Comparison of ENCODE assay signal across 12 mouse cellular contexts in the genomic region with DNA sequence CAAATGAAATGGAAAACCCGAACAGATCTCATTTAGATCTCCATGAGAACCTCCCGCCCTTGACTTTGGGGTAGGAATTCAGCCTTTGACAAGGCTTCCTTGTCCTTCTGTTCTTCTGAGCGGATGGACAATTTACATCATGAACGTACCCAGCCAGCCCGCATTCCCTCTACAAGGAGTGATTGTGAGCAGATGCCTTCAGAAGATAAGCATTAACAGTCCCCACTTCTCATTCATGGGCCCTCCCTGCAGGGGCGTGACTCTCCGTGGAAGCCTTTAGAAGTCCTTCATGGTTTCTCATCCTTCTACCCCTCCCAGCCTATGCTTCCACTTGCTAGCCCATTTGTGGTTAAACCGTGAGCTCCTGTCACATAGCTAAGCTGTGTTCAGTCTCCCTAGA. TPM values are rescaled to one million over a fixed set of nuclear protein-coding genes. Genes with fewer than 3 reads are reported as not detected.
DNase-seq lines count a peak whose midpoint lies in the region; ATAC-seq lines count a peak whose summit lies in the region.
"Had no signal": no experiment of that assay in that cellular context is flagged by ENCODE, and none has a peak within 500 bp of the region (broad histone marks: within the 10 kb centered on the region; RNA-seq: fewer than 3 reads in every experiment).

No protein-coding gene starts in this region.

- no peak overlapping the region for H3K4me3 ChIP-seq in hindbrain, embryonic 16.5 days (ENCODE audit: low read length)
- no peak overlapping the region for H3K4me3 ChIP-seq in hindbrain, embryonic 14.5 days (replicated peaks; ENCODE audit: low read length)
- no peak overlapping the region for H3K4me3 ChIP-seq in midbrain, embryonic 12.5 days
- no peak overlapping the region for H3K4me3 ChIP-seq in midbrain, embryonic 15.5 days
- no peak overlapping the region for H3K4me3 ChIP-seq in embryonic facial prominence, embryonic 15.5 days (replicated peaks)
- H3K4me3 ChIP-seq: forebrain, embryonic 12.5 days; midbrain, embryonic 13.5 days had no signal

- ATAC-seq in hindbrain, embryonic 16.5 days, result peak; percentile 32; the same call in 1 of the 2 replicates
- no peak for ATAC-seq in hindbrain, embryonic 14.5 days (ENCODE audit: low FRiP score)
- ATAC-seq in midbrain, embryonic 12.5 days (ENCODE audit: low FRiP score, low read depth), result no peak
- ATAC-seq in midbrain, embryonic 15.5 days (replicated peaks), result no peak
- ATAC-seq in embryonic facial prominence, embryonic 15.5 days (ENCODE audit: insufficient number of reproducible peaks, low FRiP score, low TSS enrichment, low read depth), result no peak
- ATAC-seq: midbrain, embryonic 13.5 days had no signal

- no peaks in the 10 kb centered on the region for H3K9me3 ChIP-seq in hindbrain, embryonic 16.5 days (ENCODE audit: control insufficient read depth, low read length)
- no peaks in the 10 kb centered on the region for H3K9me3 ChIP-seq in hindbrain, embryonic 14.5 days (ENCODE audit: control insufficient read depth, low read length)
- H3K9me3 ChIP-seq in midbrain, embryonic 12.5 days, result no peaks in the 10 kb centered on the region
- H3K9me3 ChIP-seq in midbrain, embryonic 15.5 days, result no peaks in the 10 kb centered on the region
- H3K9me3 ChIP-seq in embryonic facial prominence, embryonic 15.5 days (replicated peaks), result no peaks in the 10 kb centered on the region
- H3K9me3 ChIP-seq: forebrain, embryonic 12.5 days; midbrain, embryonic 13.5 days had no signal

- no peaks in the 10 kb centered on the region for H3K27me3 ChIP-seq in hindbrain, embryonic 16.5 days (replicated peaks; ENCODE audit: control insufficient read depth, insufficient read depth, low read length)
- H3K27me3 ChIP-seq in hindbrain, embryonic 14.5 days (ENCODE audit: control insufficient read depth, insufficient read depth, low read length), result no peaks in the 10 kb centered on the region
- no peaks in the 10 kb centered on the region for H3K27me3 ChIP-seq in midbrain, embryonic 12.5 days
- no peaks in the 10 kb centered on the region for H3K27me3 ChIP-seq in midbrain, embryonic 15.5 days (replicated peaks)
- H3K27me3 ChIP-seq in embryonic facial prominence, embryonic 15.5 days, result no peaks in the 10 kb centered on the region
- H3K27me3 ChIP-seq: forebrain, embryonic 12.5 days; midbrain, embryonic 13.5 days had no signal

- H3K27ac ChIP-seq in hindbrain, embryonic 16.5 days (ENCODE audit: low read depth, low read length), result no peak overlapping the region
- no peak overlapping the region for H3K27ac ChIP-seq in hindbrain, embryonic 14.5 days
- H3K27ac ChIP-seq in midbrain, embryonic 12.5 days (replicated peaks), result 0 out of 2 replicates have a peak overlapping the region, but pooled peaks have one; percentile 35
- H3K27ac ChIP-seq in midbrain, embryonic 15.5 days, result no peak overlapping the region
- H3K27ac ChIP-seq in embryonic facial prominence, embryonic 15.5 days (replicated peaks), result 0 out of 2 replicates have a peak overlapping the region, but pooled peaks have one; percentile 22
- H3K27ac ChIP-seq: forebrain, embryonic 12.5 days; midbrain, embryonic 13.5 days had no signal

- H3K4me2 ChIP-seq in hindbrain, embryonic 16.5 days (ENCODE audit: low read length), result no peak overlapping the region
- no peak overlapping the region for H3K4me2 ChIP-seq in hindbrain, embryonic 14.5 days (replicated peaks)
- H3K4me2 ChIP-seq in midbrain, embryonic 12.5 days (replicated peaks), result no peak overlapping the region
- H3K4me2 ChIP-seq in midbrain, embryonic 15.5 days, result no peak overlapping the region
- no peak overlapping the region for H3K4me2 ChIP-seq in embryonic facial prominence, embryonic 15.5 days (replicated peaks)
- H3K4me2 ChIP-seq: forebrain, embryonic 12.5 days; midbrain, embryonic 13.5 days had no signal

- DNase-seq in hindbrain, embryonic 14.5 days (ENCODE audit: low spot score), result no peak
- no peak for DNase-seq in ovary, postnatal 14 days (ENCODE audit: low spot score)
- no peak for DNase-seq in left cerebral cortex, adult 11 months (ENCODE audit: low spot score)
- DNase-seq: kidney, adult 9 months; left cerebral cortex, postnatal 4 days; thymus, postnatal 14 days had no signal

- no peaks in the 10 kb centered on the region for H3K36me3 ChIP-seq in hindbrain, embryonic 16.5 days (ENCODE audit: control insufficient read depth, insufficient read depth, low read length)
- no peaks in the 10 kb centered on the region for H3K36me3 ChIP-seq in hindbrain, embryonic 14.5 days (replicated peaks; ENCODE audit: control insufficient read depth, insufficient read depth)
- H3K36me3 ChIP-seq in midbrain, embryonic 12.5 days, result no peaks in the 10 kb centered on the region
- no peaks in the 10 kb centered on the region for H3K36me3 ChIP-seq in midbrain, embryonic 15.5 days (replicated peaks)
- no peaks in the 10 kb centered on the region for H3K36me3 ChIP-seq in embryonic facial prominence, embryonic 15.5 days
- H3K36me3 ChIP-seq: forebrain, embryonic 12.5 days; midbrain, embryonic 13.5 days had no signal

- peaks cover 5% of the 10 kb centered on the region; the same call in 1 of the 2 replicates for H3K4me1 ChIP-seq in hindbrain, embryonic 16.5 days (ENCODE audit: control insufficient read depth, insufficient read depth, low read depth, low read length)
- peaks cover 8% of the 10 kb centered on the region; the same call in 1 of the 2 replicates for H3K4me1 ChIP-seq in hindbrain, embryonic 14.5 days (replicated peaks; ENCODE audit: control insufficient read depth, insufficient read depth, low read length)
- H3K4me1 ChIP-seq in midbrain, embryonic 12.5 days, result peaks cover 19% of the 10 kb centered on the region
- peaks cover 9% of the 10 kb centered on the region; the same call in 1 of the 2 replicates for H3K4me1 ChIP-seq in midbrain, embryonic 15.5 days
- peaks cover 23% of the 10 kb centered on the region for H3K4me1 ChIP-seq in embryonic facial prominence, embryonic 15.5 days

- WGBS in hindbrain, embryonic 16.5 days, result 47% methylated on average over 8 of the region's 8 CpGs
- 64% methylated on average over 8 of the region's 8 CpGs for WGBS in hindbrain, embryonic 14.5 days
- 60% methylated on average over 8 of the region's 8 CpGs for WGBS in midbrain, embryonic 12.5 days
- 56% methylated on average over 8 of the region's 8 CpGs for WGBS in midbrain, embryonic 15.5 days
- WGBS in embryonic facial prominence, embryonic 15.5 days, result 24% methylated on average over 8 of the region's 8 CpGs

- H3K9ac ChIP-seq in hindbrain, embryonic 16.5 days (ENCODE audit: low read depth, low read length), result no peak overlapping the region
- no peak overlapping the region for H3K9ac ChIP-seq in hindbrain, embryonic 14.5 days
- no peak overlapping the region for H3K9ac ChIP-seq in midbrain, embryonic 12.5 days (replicated peaks)
- H3K9ac ChIP-seq in midbrain, embryonic 15.5 days, result no peak overlapping the region
- no peak overlapping the region for H3K9ac ChIP-seq in embryonic facial prominence, embryonic 15.5 days
- H3K9ac ChIP-seq: forebrain, embryonic 12.5 days; midbrain, embryonic 13.5 days had no signal

RNA-seq across cellular contexts. Expression of a gene that starts 58.9 kb away (rescaled TPM):
- polyA plus RNA-seq in hindbrain, embryonic 16.5 days (2015; fragmentation: Nextera tagmentation; extraction: Ambion mirVana), result 15.4 and 19.1 TPM in 2 replicates
- 28.1 and 29.2 TPM in 2 replicates for polyA plus RNA-seq in hindbrain, embryonic 14.5 days (2014; fragmentation: Nextera tagmentation; extraction: Ambion mirVana)
- polyA plus RNA-seq in midbrain, embryonic 12.5 days (2016; fragmentation: Nextera tagmentation; extraction: Ambion mirVana), result 25.0 and 26.9 TPM in 2 replicates
- polyA plus RNA-seq in midbrain, embryonic 15.5 days (2015; fragmentation: Nextera tagmentation; extraction: Ambion mirVana), result 15.9 and 16.0 TPM in 2 replicates
- 48.4 and 54.2 TPM in 2 replicates for polyA plus RNA-seq in embryonic facial prominence, embryonic 15.5 days (2015; fragmentation: Nextera tagmentation; extraction: Ambion mirVana)

Comparison
In these comparisons a context has a peak if more than half of its experiments do, and no peak if none do; other contexts are left out.
1. H3K27ac ChIP-seq: peak in midbrain, embryonic 12.5 days (single experiment) and embryonic facial prominence, embryonic 15.5 days (single experiment); none in hindbrain, embryonic 16.5 days (single experiment), hindbrain, embryonic 14.5 days (single experiment) and midbrain, embryonic 15.5 days (single experiment).